Mouse (Mus musculus): ENCODE results near the gene Fam78a.

Fam78a gene

DNA sequence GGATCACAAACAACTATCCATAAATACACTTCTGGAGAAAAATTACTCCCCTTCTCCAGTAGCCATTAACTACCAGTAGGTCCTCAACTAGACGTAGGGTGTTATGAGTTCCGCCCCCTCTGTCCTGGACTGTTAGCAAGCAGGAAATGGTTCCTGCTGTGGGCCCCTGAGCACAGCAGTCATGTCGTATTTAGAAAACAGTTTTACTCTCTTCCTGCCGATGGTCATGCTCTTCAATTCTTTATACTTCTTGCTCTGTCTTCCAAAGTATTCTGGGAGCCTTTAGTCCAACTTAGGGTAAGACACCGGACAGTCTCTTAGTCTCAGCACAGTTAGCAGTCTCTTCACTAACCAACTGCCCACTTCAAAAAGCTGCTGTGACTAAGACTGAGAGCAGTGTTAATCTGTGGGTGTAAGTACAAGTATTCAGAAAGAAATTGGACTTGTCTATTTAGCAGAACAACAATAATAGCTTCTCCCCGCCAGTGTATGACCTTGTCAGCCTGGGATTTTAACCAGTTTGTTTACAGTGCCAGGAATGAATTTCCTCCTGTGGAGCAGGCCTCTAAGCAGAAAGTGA is 47.3 kb downstream of the Fam78a start:
- no peak for DNase-seq

DNA sequence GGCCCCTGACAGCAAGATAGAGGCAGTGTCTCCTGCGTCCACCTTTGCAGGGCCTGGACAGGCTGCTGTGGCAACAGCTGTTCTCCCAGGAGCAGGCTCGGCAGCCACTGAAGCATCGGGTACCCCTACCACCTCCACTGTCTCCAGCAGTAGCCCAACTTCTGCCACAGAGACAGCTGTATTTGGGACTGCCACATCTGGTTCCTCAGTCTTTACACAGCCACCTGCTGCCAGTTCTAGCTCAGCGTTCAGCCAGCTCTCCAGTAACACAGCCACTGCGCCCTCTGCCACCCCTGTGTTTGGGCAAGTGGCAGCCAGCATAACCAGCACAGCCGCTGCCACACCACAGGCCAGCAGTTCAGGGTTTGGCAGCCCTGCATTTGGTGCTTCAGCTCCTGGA is 50.5 kb downstream of the Fam78a start:
- DNase-seq: no peak

DNA sequence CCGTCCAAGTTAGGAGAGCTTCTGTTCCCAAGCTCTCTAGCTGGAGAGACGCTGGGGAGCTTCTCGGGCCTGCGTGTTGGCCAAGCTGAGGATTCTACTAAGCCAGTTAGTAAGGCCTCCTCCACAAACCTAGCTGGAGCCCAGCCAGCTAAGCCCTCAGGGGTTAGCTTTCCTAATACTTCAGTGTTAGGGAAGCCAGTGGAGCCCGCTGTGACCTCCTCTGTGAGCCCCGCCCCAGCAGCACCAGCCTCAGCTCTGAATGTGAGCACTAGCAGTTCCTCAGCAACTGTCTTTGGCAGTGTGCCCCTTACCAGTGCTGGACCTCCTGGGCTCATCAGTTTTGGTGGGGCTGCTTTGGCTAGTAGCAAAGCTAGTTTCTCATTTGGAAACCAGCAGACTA is 51.2 kb downstream of the Fam78a start:
- peak in 1 of 2 experiments; percentile 48 for DNase-seq

DNA sequence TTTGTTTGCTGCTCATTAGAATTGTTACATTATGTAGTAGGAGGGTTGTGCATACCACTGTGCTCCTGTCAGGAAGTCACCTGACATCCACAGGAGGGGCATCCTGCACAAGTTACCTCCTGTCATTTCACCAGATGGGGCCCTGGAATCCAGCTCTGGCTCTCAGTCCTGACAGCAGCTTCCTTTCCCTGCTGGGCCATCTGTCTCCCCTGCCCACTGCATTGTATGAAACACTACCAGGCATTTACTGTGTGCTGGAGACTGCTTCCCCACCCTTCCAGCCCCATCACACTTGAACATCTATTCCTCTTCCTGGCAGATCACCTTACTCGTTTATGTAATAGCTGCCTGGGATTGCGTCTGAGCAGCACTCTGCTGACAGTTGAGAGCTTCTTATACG is 55.0 kb downstream of the Fam78a start:
- no peak for DNase-seq

DNA sequence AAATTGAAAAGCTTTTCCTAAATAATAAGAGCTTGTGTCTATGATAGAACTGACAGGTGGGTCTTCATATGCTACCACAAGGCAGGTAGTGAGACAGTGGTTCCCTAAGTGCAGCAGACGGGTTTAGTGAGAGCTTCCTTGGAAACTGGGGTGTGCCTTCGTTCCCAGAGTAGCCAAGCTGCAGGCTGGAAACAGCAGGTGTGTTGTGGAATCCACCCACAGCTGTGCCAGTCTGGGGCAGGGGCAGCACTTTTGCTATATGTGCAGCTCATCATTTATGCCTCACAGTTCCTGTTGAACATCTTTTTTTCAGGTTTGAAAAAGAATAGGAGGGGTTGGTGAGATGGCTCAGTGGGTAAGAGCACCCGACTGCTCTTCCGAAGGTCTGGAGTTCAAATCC is 60.3 kb downstream of the Fam78a start:
- DNase-seq: no peak

DNA sequence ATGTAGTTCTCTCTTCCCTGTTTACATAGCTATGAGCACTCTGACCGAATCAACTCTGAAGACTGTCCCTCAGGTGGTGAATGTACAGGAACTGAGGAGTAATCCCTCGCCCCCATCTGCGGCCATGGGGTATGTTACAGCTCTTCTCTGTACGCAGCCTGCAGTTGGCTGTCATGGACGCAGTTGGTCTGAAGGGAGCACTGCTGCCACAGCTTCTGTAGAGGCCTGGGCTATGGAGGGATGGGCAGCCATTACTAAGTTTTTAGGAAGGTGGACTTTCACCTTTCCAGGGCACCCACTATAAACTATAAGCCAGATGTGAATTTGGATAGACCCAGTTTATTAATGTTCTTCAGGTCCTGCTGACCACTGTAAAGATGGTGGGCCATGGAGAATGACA is 64.4 kb downstream of the Fam78a start:
- DNase-seq: no peak

DNA sequence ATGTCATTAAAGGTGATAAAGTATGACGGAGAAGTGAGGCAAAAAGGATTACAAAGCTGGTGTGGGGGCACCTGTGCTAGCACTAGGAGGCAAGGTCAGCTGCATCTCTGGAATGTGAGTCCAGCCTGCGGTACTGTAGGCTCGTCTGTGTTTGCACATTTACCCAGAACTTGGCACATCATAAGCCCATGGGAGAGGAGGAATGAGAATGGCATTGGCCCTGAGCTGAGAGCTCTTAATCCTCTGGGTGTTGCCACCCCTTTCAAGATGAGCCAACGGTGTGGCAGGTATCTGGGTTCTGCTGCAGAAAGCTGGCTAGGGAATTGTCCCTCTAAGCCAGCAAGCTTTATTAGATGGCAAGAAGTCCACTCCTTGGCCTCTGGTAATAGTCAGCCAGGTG is 65.0 kb downstream of the Fam78a start:
- peak; percentile 11 to 59 for DNase-seq

DNA sequence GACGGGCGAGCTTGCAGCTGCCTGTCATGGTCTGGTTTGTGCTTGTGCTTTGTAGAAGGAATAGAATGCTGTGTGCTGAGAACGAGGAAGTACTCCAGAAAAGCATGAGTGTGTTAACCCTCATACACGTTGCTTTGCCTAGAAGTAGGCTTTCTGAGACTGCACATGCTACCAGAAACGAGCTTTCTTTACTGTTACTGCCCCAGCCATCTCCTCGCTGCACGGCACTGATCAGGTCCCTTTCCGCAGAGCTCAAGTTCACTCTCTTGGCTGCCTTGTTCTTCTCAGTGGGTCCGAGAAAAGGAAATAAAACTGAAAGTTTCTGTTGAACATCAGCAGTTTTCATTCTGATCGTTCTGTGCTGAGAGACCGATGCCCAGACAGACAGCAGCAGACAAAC is 75.9 kb downstream of the Fam78a start:
- no peak for DNase-seq

DNA sequence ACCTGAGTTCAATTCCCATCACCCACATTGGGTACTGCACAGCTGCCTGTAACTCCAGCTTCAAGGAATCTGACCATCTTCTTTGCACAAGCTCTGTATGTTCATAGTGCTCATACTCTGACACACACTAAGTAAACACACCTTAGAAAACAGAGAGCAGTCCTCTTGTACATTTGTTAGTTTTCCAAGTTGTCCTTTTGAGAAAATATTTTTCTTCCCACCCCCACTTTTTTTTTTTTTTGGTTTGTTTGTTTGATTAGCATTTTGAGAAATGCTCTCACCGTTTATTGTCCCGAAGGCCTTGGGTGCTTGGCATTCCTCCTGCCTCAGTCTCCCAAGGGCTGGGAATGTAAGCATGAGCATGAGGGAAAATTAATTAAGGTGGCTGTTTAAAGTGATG is 76.3 kb downstream of the Fam78a start:
- DNase-seq: no peak

Measured in kidney, postnatal 25 days (tissue).